Mouse (Mus musculus): Measurements from ENCODE around the gene Tuba3a.
"Not testable (repeated sequence)": the region's sequence is repeated elsewhere in the genome, so short reads cannot be mapped to it uniquely, and the experiment has no call there.

Tuba3a gene

GRCm38 (mm10) chr6:125307091-125307490, 21.2 kb upstream of the Tuba3a start:
- DNase-seq (ENCODE audit: low read depth, low spot score): no peak

GRCm38 (mm10) chr6:125305465-125305864, 19.6 kb upstream of the Tuba3a start:
- DNase-seq (ENCODE audit: low read depth, low spot score): no peak

- DNase-seq (ENCODE audit: low read depth, low spot score): not testable (repeated sequence)
Measured at GRCm38 (mm10) chr6:125304408-125304807, 18.6 kb upstream of the Tuba3a start.

GRCm38 (mm10) chr6:125303242-125303641, 17.4 kb upstream of the Tuba3a start:
- no peak for DNase-seq (ENCODE audit: low read depth, low spot score)

- DNase-seq (ENCODE audit: low read depth, low spot score): peak; percentile 27
Measured at GRCm38 (mm10) chr6:125302231-125302982, 16.6 kb upstream of the Tuba3a start.

GRCm38 (mm10) chr6:125300982-125301381, 15.1 kb upstream of the Tuba3a start:
- DNase-seq (ENCODE audit: low read depth, low spot score): no peak

GRCm38 (mm10) chr6:125297149-125297820, 11.4 kb upstream of the Tuba3a start:
- DNase-seq (ENCODE audit: low read depth, low spot score): no peak

- no peak for DNase-seq (ENCODE audit: low read depth, low spot score)
Measured at GRCm38 (mm10) chr6:125294049-125294448, 8.2 kb upstream of the Tuba3a start.

- no peak for DNase-seq (ENCODE audit: low read depth, low spot score)
Measured at GRCm38 (mm10) chr6:125292256-125292655, 6.4 kb upstream of the Tuba3a start.

- no peak for DNase-seq (ENCODE audit: low read depth, low spot score)
Measured at GRCm38 (mm10) chr6:125291329-125291728, 5.5 kb upstream of the Tuba3a start.

- no peak for DNase-seq (ENCODE audit: low read depth, low spot score)
Measured at GRCm38 (mm10) chr6:125288730-125289129, 2.9 kb upstream of the Tuba3a start.

GRCm38 (mm10) chr6:125286944-125287343, 1.1 kb upstream of the Tuba3a start:
- no peak for DNase-seq (ENCODE audit: low read depth, low spot score)

- no peak for DNase-seq (ENCODE audit: low read depth, low spot score)
Measured at GRCm38 (mm10) chr6:125284751-125285150, 1.1 kb downstream of the Tuba3a start.

GRCm38 (mm10) chr6:125284250-125284649, 1.6 kb downstream of the Tuba3a start:
- DNase-seq (ENCODE audit: low read depth, low spot score): no peak

- DNase-seq (ENCODE audit: low read depth, low spot score): not testable (repeated sequence)
Measured at GRCm38 (mm10) chr6:125282721-125283120, 3.1 kb downstream of the Tuba3a start.

- DNase-seq (ENCODE audit: low read depth, low spot score): no peak
Measured at GRCm38 (mm10) chr6:125279729-125280128, 6.1 kb downstream of the Tuba3a start.

GRCm38 (mm10) chr6:125274841-125275563, 10.8 kb downstream of the Tuba3a start:
- DNase-seq (ENCODE audit: low read depth, low spot score): peak; percentile 61

GRCm38 (mm10) chr6:125272228-125272785, 13.5 kb downstream of the Tuba3a start:
- DNase-seq (ENCODE audit: low read depth, low spot score): no peak

- peak; percentile 87 for DNase-seq (ENCODE audit: low read depth, low spot score)
Measured at GRCm38 (mm10) chr6:125271455-125272227, 14.2 kb downstream of the Tuba3a start.

GRCm38 (mm10) chr6:125268799-125269198, 17.0 kb downstream of the Tuba3a start:
- DNase-seq (ENCODE audit: low read depth, low spot score): no peak

GRCm38 (mm10) chr6:125267469-125267868, 18.4 kb downstream of the Tuba3a start:
- no peak for DNase-seq (ENCODE audit: low read depth, low spot score)
